Mouse (Mus musculus) R1 (cell line): ENCODE results near the gene Padi1.
A peak's percentile ranks its signal among the peaks of the same experiment; 100 is the strongest.

Experiments used
- DNase-seq: peaks from one replicate; pipeline ENCODE4 v3.0.0-alpha.2; 2018; ENCODE audit warnings: low read depth, low spot score

The Padi1 gene

GRCm38 (mm10) chr4:140815996-140816917 is 29.3 kb downstream of the Padi1 start:
- DNase-seq: peak; percentile 13

- DNase-seq: no peak
These were observed 30.1 kb downstream of the Padi1 start for GRCm38 (mm10) chr4:140815496-140815895.

- peak; percentile 48 for DNase-seq
These were observed 31.0 kb downstream of the Padi1 start for GRCm38 (mm10) chr4:140814241-140815225.

GRCm38 (mm10) chr4:140813358-140814185 is 32.0 kb downstream of the Padi1 start:
- DNase-seq: no peak

GRCm38 (mm10) chr4:140812609-140813008 is 33.0 kb downstream of the Padi1 start:
- peak; percentile 23 for DNase-seq

GRCm38 (mm10) chr4:140812191-140812590 is 33.4 kb downstream of the Padi1 start:
- DNase-seq: no peak

GRCm38 (mm10) chr4:140810458-140811260 is 34.9 kb downstream of the Padi1 start, which contains the start of gene Padi3:
TSS of gene Padi3 (minus strand) at chr4:140810648.
- peak; percentile 59 for DNase-seq

- no peak for DNase-seq
These were observed 36.5 kb downstream of the Padi1 start for GRCm38 (mm10) chr4:140809118-140809517.

- DNase-seq: no peak
These were observed 41.0 kb downstream of the Padi1 start for GRCm38 (mm10) chr4:140804601-140805000.

- no peak for DNase-seq
These were observed 44.2 kb downstream of the Padi1 start for GRCm38 (mm10) chr4:140801364-140801763.

GRCm38 (mm10) chr4:140796786-140797185 is 48.8 kb downstream of the Padi1 start:
- no peak for DNase-seq

- DNase-seq: no peak
These were observed 50.9 kb downstream of the Padi1 start for GRCm38 (mm10) chr4:140794678-140795077.

- DNase-seq: no peak
These were observed 51.8 kb downstream of the Padi1 start for GRCm38 (mm10) chr4:140793795-140794194.

GRCm38 (mm10) chr4:140792584-140792983 is 53.0 kb downstream of the Padi1 start:
- DNase-seq: no peak

GRCm38 (mm10) chr4:140791071-140791470 is 54.5 kb downstream of the Padi1 start:
- DNase-seq: no peak

GRCm38 (mm10) chr4:140789983-140790382 is 55.6 kb downstream of the Padi1 start:
- no peak for DNase-seq

GRCm38 (mm10) chr4:140788983-140789382 is 56.6 kb downstream of the Padi1 start:
- DNase-seq: peak; percentile 75

- no peak for DNase-seq
These were observed 57.3 kb downstream of the Padi1 start for GRCm38 (mm10) chr4:140788264-140788663.

GRCm38 (mm10) chr4:140787414-140787813 is 58.2 kb downstream of the Padi1 start:
- no peak for DNase-seq

GRCm38 (mm10) chr4:140785217-140785616 is 60.4 kb downstream of the Padi1 start:
- DNase-seq: peak; percentile 51
